Mouse (Mus musculus) kidney, adult 2 months (tissue): Measurements from ENCODE around the gene Selp. TPM values are rescaled to one million over a fixed set of nuclear protein-coding genes. Genes with fewer than 3 reads are reported as not detected.

ENCODE experiments used
- DNase-seq: peaks from one replicate; pipeline ENCODE4 v3.0.0; 2021
- H3K27ac ChIP-seq: fragments of 200-500 bp; 2 replicates; pipeline ENCODE4 v1.5.1; 2012; ENCODE audit warnings: low read depth, low read length, control low read depth, inconsistent platforms; ENCODE audit not compliant: insufficient read depth
- H3K27me3 ChIP-seq: fragments of 200-500 bp; replicated peaks from 2 replicates; pipeline ENCODE4 v1.6.1; 2012; ENCODE audit warnings: mild to moderate bottlenecking, moderate library complexity, low read length, inconsistent platforms; ENCODE audit not compliant: control insufficient read depth, insufficient read depth
- H3K36me3 ChIP-seq: fragments of 200-500 bp; 2 replicates; pipeline ENCODE4 v1.6.1; 2012; ENCODE audit warnings: mild to moderate bottlenecking, moderate library complexity, low read length, inconsistent platforms; ENCODE audit not compliant: control insufficient read depth, insufficient read depth
- H3K4me1 ChIP-seq: fragments of 200-500 bp; 2 replicates; pipeline ENCODE4 v1.6.1; 2011; ENCODE audit warnings: low read length; ENCODE audit not compliant: control insufficient read depth, insufficient read depth
- H3K4me3 ChIP-seq: fragments of 200-500 bp; 2 replicates; pipeline ENCODE4 v1.5.1; 2011; ENCODE audit warnings: mild to moderate bottlenecking, low read depth, low read length, control low read depth; ENCODE audit not compliant: insufficient read depth
- CTCF ChIP-seq: fragments of 200-500 bp; conservative IDR thresholded peaks from 2 replicates; pipeline ENCODE4 v1.5.1; 2011; ENCODE audit warnings: low read depth, mild to moderate bottlenecking, control low read depth, low read length, moderate library complexity, mixed read lengths; ENCODE audit not compliant: insufficient read depth, insufficient read length
- POLR2A ChIP-seq: fragments of 200-500 bp; IDR thresholded peaks from one replicate; pipeline ENCODE4 v1.6.1; 2011; ENCODE audit warnings: low read depth, low read length, control low read depth
- WGBS: fragments of 180-500 bp; shearing (Covaris S2); methylation state at CpG from one replicate; pipeline ENCODE4 v1.1.7; 2018; 5-methylcytosine and 5-hydroxymethylcytosine counted together
- polyA plus RNA-seq: library from polyadenylated mRNA; depleted of rRNA; stranded (reverse); fragments of >200 nt; gene quantifications from 2 replicates; pipeline ENCODE4 v1.2.3, GENCODE M21; 2012

Gene Selp
- polyA plus RNA-seq, 1 experiment = 0.38 TPM

DNA sequence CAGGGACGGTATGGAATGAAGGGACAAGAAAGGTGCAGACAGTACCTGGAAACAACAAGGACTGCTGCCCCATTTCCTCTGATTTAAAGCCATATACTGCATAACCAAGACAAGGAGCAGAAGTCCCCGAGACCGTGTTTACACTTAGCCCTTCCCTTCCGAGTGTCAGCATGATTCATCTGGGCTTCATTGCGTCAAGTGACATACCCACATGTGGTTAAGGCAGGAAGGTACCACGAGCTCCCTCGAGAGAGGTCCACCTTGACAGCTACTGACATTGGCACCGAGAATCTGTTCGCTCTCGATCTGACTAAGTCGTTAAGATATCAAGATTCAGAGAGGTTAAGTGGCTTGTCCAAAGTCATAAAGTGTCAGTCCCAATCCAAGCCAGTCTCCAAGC lies 20.9 kb downstream of the Selp start:
- Histone ChIP-seq H3K4me1 (no peaks in the 10 kb centered on the region), H3K27ac (no peak overlapping the region), H3K27me3 (no peaks in the 10 kb centered on the region), H3K4me3 (no peak overlapping the region), H3K36me3 (no peaks in the 10 kb centered on the region)
- WGBS = 31% methylated on average over 11 of the region's 11 CpGs
- TF ChIP-seq POLR2A (no peak), CTCF (no peak)
- DNase-seq = no peak

DNA sequence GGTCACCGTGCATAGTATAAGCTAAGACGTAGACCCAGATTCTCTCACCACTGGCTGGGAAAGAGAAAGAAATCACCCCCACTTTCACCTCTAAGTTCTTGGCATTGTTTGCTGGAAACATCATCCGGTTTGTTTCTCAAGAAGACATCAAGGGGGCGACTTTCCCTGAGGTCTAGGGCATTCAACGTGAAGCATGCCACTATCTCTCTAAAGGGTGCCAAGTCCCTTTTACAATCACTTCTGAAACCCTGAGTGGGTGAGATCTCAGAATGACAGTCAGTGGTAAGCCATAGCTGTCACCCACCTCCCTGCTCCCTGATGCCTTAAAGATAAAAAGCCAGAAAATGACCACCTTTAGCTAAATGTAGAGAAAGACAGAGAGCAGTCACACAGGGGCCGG lies 21.6 kb downstream of the Selp start:
- Histone ChIP-seq H3K4me3 (no peak overlapping the region), H3K4me1 (no peaks in the 10 kb centered on the region), H3K27me3 (no peaks in the 10 kb centered on the region), H3K27ac (no peak overlapping the region), H3K36me3 (no peaks in the 10 kb centered on the region)
- WGBS = 61% methylated on average over 6 of the region's 6 CpGs
- no peak for DNase-seq
- TF ChIP-seq POLR2A = no peak
- no peak for TF ChIP-seq CTCF

DNA sequence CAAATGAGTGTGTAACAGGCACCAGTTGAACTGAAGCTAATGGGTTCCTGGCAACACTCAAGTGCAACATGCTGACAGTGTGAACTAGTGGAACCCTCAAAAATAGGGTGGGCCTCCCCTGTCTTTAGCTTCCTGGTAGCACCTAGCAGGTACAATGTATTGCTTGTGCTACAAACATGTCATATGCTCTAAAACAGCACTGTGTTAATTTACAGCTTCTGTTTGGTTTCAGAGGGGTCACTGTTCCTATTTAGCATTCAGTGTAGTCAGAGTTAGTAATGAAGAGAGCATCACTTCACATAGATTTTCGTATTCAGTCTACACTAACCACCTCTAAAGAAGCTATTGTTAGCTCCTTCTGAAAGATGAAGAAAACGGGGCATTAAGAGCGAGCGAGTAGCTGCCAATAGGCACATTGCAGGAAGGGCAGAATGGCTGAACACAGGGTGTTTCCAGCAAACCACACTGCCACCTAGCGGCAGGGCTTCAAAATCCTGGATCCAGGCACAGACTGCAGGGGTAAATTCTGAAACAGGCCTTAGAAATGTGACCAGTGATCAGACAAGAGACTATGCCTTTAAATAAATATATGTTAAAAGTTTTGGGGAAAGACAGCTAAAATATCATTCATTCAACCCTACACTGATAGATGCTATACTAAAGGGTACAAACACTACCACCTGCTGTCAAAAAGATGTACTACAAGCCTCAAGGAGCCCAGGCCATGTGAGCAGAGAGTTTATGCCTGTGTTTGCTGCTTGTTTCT lies 23.5 kb downstream of the Selp start:
- peak; percentile 94 for TF ChIP-seq CTCF
- TF ChIP-seq POLR2A = no peak
- peak; percentile 79 for DNase-seq
- WGBS = 5% methylated on average over 5 of the region's 5 CpGs
- no peaks in the 10 kb centered on the region for H3K27me3 ChIP-seq
- no peaks in the 10 kb centered on the region for H3K4me1 ChIP-seq
- no peaks in the 10 kb centered on the region for H3K36me3 ChIP-seq
- H3K27ac ChIP-seq = no peak overlapping the region
- H3K4me3 ChIP-seq = no peak overlapping the region

DNA sequence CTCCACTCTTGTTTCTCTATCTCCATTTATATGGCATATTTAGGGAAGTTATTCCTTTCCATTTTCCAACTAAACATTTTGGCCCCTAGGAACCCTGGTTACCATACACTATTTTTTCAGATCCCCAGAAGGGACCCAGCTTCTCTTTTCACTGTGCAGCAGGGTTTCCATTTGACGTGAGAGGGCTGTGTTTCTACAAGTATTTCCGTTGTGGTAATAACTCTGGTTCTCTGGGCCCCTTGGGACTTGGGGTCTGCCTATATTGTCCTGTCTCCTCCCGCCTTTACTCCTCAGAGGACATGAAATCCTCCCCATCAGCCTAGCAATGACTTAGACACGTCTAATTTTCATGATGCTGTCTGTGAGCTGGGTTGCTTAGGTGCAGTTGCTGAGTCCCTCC lies 24.4 kb downstream of the Selp start:
- DNase-seq = no peak
- Histone ChIP-seq H3K27me3 (no peaks in the 10 kb centered on the region), H3K36me3 (no peaks in the 10 kb centered on the region), H3K4me3 (no peak overlapping the region), H3K27ac (no peak overlapping the region), H3K4me1 (no peaks in the 10 kb centered on the region)
- no peak for TF ChIP-seq CTCF
- no peak for TF ChIP-seq POLR2A
- WGBS = 74% methylated on average over 4 of the region's 4 CpGs

DNA sequence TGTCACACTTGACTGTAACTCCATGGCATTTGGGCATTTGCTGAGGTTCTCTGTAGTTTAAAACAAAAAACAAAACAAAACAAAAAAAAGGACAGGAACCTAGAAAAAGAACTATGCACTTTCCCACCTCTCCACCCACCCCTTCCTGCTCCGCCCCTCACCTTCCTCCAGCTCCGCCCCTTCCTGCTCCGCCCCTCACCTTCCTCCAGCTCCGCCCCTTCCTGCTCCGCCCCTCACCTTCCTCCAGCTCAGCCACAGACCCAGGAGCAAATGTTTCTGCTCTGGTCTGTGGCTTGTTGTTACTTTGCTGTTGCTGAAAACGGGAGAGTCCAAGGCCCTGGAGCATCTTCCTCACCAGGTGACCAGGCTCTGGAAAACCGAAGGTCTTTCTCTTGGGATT lies 34.0 kb downstream of the Selp start:
- no peak for TF ChIP-seq POLR2A
- TF ChIP-seq CTCF = no peak
- WGBS = 96% methylated on average over 7 of the region's 7 CpGs
- H3K27me3 ChIP-seq = no peaks in the 10 kb centered on the region
- H3K27ac ChIP-seq = no peak overlapping the region
- no peak for DNase-seq
- no peaks in the 10 kb centered on the region for H3K36me3 ChIP-seq
- H3K4me1 ChIP-seq = no peaks in the 10 kb centered on the region
- no peak overlapping the region for H3K4me3 ChIP-seq

DNA sequence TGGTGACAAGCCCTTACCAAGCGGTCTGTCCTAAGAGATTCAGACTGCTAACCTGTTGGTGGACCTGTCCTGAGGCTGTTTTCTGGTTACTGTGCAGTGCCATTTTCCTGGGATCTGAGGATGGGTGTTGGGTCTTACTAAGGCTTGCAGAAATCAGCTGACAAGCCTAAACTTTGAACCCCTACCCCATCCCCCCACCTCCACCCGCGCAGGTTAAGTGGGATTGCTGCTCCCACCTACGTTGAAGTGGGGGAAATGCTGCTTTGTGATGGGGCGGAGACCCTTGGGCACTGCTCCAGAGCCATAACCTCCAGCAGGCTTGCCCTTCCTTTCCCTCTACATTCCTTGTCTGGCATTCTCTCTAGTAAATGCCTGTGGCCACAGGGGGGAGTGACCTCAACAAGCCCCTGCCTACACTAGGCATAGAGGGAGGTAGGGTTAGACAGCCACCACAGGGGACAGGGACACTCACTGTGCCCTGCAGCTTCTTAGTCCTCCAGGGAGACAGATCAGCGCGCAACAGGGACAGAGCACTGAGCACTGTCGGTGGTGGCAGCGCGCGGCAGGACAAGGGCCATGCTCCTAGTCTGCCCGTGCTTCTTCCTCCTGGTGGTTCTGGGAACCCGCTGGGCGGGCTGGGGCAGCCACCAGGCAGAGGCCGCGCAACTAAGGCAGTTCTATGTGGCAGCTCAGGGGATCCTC lies 36.5 kb downstream of the Selp start, which contains the start of gene F5:
F5 (plus strand) TSS at position 452 of the 702 bp plus-strand sequence.
- H3K27me3 ChIP-seq = no peaks in the 10 kb centered on the region
- H3K4me1 ChIP-seq = no peaks in the 10 kb centered on the region
- peak within 1 kb of the TSS; percentile 30; the same call in 1 of the 2 replicates for H3K4me3 ChIP-seq
- 0 out of 2 replicates have a peak, but pooled peaks have one; percentile 12 for TF ChIP-seq CTCF
- TF ChIP-seq POLR2A = no peak
- DNase-seq = peak; percentile 49
- no peaks in the 10 kb centered on the region for H3K36me3 ChIP-seq
- WGBS = 15% methylated on average over 16 of the region's 16 CpGs
- H3K27ac ChIP-seq = no peak within 1 kb of the TSS

DNA sequence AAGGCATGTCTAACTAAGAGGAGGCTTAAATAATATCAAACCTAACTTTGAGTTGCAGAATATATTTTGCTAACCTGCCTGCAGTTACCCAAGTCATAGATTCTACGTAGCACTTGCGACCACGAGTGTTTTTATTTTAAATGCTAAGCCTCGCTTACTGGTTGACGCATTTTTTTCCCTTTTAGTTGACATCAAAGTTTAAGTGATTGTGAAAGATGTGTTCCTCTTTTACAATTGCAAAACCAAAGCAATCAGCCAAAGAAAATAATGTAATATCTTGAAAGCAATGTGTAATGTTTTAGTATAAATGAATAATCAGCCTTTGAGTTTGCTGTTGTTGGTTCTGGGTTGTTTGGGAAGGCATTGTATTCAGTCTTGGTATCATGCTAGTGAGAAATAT lies 37.8 kb downstream of the Selp start:
- WGBS = 80% methylated on average over 5 of the region's 5 CpGs
- H3K27ac ChIP-seq = no peak overlapping the region

More for the DNA sequence above, 37.8 kb downstream of the Selp start:
- Histone ChIP-seq H3K36me3 (no peaks in the 10 kb centered on the region), H3K4me3 (no peak overlapping the region), H3K27me3 (no peaks in the 10 kb centered on the region), H3K4me1 (no peaks in the 10 kb centered on the region)
- no peak for DNase-seq
- TF ChIP-seq POLR2A = no peak
- TF ChIP-seq CTCF = no peak
